Mouse (Mus musculus): ENCODE data around the gene Rasa4. TPM values are rescaled to one million over a fixed set of nuclear protein-coding genes. Genes with fewer than 3 reads are reported as not detected.

Rasa4 gene
- polyA plus RNA-seq, 1 experiment from 2014 or later: 13.6 TPM

- Histone ChIP-seq H3K27ac (no peak overlapping the region), H3K9me3 (ENCODE audit: control insufficient read depth, low read length) (no peaks in the 10 kb centered on the region), H3K4me2 (replicated peaks) (no peak overlapping the region), H3K27me3 (ENCODE audit: control insufficient read depth, insufficient read depth, low read length) (no peaks in the 10 kb centered on the region; the same call in 1 of the 2 replicates), H3K4me3 (replicated peaks; ENCODE audit: low read length) (no peak overlapping the region), H3K36me3 (replicated peaks; ENCODE audit: control insufficient read depth, insufficient read depth) (no peaks in the 10 kb centered on the region), H3K9ac (no peak overlapping the region), H3K4me1 (replicated peaks; ENCODE audit: control insufficient read depth, insufficient read depth, low read length) (no peaks in the 10 kb centered on the region)
- DNase-seq (ENCODE audit: low spot score): no peak
- ATAC-seq (ENCODE audit: low FRiP score): no peak
- WGBS: 94% methylated on average over 5 of the region's 5 CpGs
These were observed 5.6 kb upstream of the Rasa4 start for GRCm38 (mm10) chr5:136078136-136078535.

- no peaks in the 10 kb centered on the region for H3K36me3 ChIP-seq (replicated peaks; ENCODE audit: control insufficient read depth, insufficient read depth)
These were observed 1.4 kb upstream of the Rasa4 start for GRCm38 (mm10) chr5:136082345-136082744.

GRCm38 (mm10) chr5:136084144-136084881 is 597 bp downstream of the Rasa4 start:
- Histone ChIP-seq H3K9ac (peak overlapping the region; percentile 62), H3K4me2 (replicated peaks) (peak overlapping the region; percentile 82), H3K4me1 (replicated peaks; ENCODE audit: control insufficient read depth, insufficient read depth, low read length) (peaks cover 18% of the 10 kb centered on the region), H3K27me3 (ENCODE audit: control insufficient read depth, insufficient read depth, low read length) (no peaks in the 10 kb centered on the region), H3K4me3 (replicated peaks; ENCODE audit: low read length) (peak overlapping the region; percentile 48), H3K9me3 (ENCODE audit: control insufficient read depth, low read length) (no peaks in the 10 kb centered on the region), H3K36me3 (replicated peaks; ENCODE audit: control insufficient read depth, insufficient read depth) (no peaks in the 10 kb centered on the region), H3K27ac (0 out of 2 replicates have a peak overlapping the region, but pooled peaks have one; percentile 17)
- 3% methylated on average over 23 of the region's 23 CpGs for WGBS
- DNase-seq (ENCODE audit: low spot score) (peak; percentile 30), ATAC-seq (ENCODE audit: low FRiP score) (peak; percentile 28)

More at GRCm38 (mm10) chr5:136082345-136082744, 1.4 kb upstream of the Rasa4 start:
- WGBS: 71% methylated on average over 4 of the region's 4 CpGs
- ATAC-seq (ENCODE audit: low FRiP score) (no peak), DNase-seq (ENCODE audit: low spot score) (no peak)
- H3K27ac ChIP-seq: no peak overlapping the region
- peaks cover 18% of the 10 kb centered on the region for H3K4me1 ChIP-seq (replicated peaks; ENCODE audit: control insufficient read depth, insufficient read depth, low read length)
- H3K9ac ChIP-seq: no peak overlapping the region
- H3K4me2 ChIP-seq (replicated peaks): no peak overlapping the region
- no peaks in the 10 kb centered on the region for H3K9me3 ChIP-seq (ENCODE audit: control insufficient read depth, low read length)
- H3K27me3 ChIP-seq (ENCODE audit: control insufficient read depth, insufficient read depth, low read length): no peaks in the 10 kb centered on the region
- no peak overlapping the region for H3K4me3 ChIP-seq (replicated peaks; ENCODE audit: low read length)

- peak; percentile 56 for DNase-seq (ENCODE audit: low spot score)
- WGBS: 6% methylated on average over 21 of the region's 21 CpGs
- no peaks in the 10 kb centered on the region for H3K9me3 ChIP-seq (ENCODE audit: control insufficient read depth, low read length)
These were observed 1.4 kb downstream of the Rasa4 start for GRCm38 (mm10) chr5:136084891-136085651.

GRCm38 (mm10) chr5:136086290-136086689 is 2.6 kb downstream of the Rasa4 start:
- H3K4me1 ChIP-seq (replicated peaks; ENCODE audit: control insufficient read depth, insufficient read depth, low read length): peaks cover 18% of the 10 kb centered on the region
- H3K4me3 ChIP-seq (replicated peaks; ENCODE audit: low read length): no peak overlapping the region
- H3K9ac ChIP-seq: no peak overlapping the region
- DNase-seq (ENCODE audit: low spot score) (no peak), ATAC-seq (ENCODE audit: low FRiP score) (no peak)
- 92% methylated on average over 8 of the region's 8 CpGs for whole genome bisulfite sequencing
- no peaks in the 10 kb centered on the region for H3K27me3 ChIP-seq (ENCODE audit: control insufficient read depth, insufficient read depth, low read length)
- peak overlapping the region; percentile 82; the same call in 1 of the 2 replicates for H3K4me2 ChIP-seq (replicated peaks)
- H3K9me3 ChIP-seq (ENCODE audit: control insufficient read depth, low read length): no peaks in the 10 kb centered on the region
- H3K36me3 ChIP-seq (replicated peaks; ENCODE audit: control insufficient read depth, insufficient read depth): no peaks in the 10 kb centered on the region
- H3K27ac ChIP-seq: no peak overlapping the region

More at GRCm38 (mm10) chr5:136084891-136085651, 1.4 kb downstream of the Rasa4 start:
- H3K9ac ChIP-seq: peak overlapping the region; percentile 53
- no peaks in the 10 kb centered on the region for H3K27me3 ChIP-seq (ENCODE audit: control insufficient read depth, insufficient read depth, low read length)
- H3K27ac ChIP-seq: peak overlapping the region; percentile 53
- ATAC-seq (ENCODE audit: low FRiP score): peak; percentile 28; the same call in 1 of the 2 replicates
- no peaks in the 10 kb centered on the region for H3K36me3 ChIP-seq (replicated peaks; ENCODE audit: control insufficient read depth, insufficient read depth)
- H3K4me1 ChIP-seq (replicated peaks; ENCODE audit: control insufficient read depth, insufficient read depth, low read length): peaks cover 18% of the 10 kb centered on the region
- H3K4me2 ChIP-seq (replicated peaks): peak overlapping the region; percentile 82
- peak overlapping the region; percentile 48 for H3K4me3 ChIP-seq (replicated peaks; ENCODE audit: low read length)

GRCm38 (mm10) chr5:136088821-136089575 is 5.3 kb downstream of the Rasa4 start:
- Histone ChIP-seq H3K9ac (no peak overlapping the region), H3K4me1 (replicated peaks; ENCODE audit: control insufficient read depth, insufficient read depth, low read length) (peaks cover 18% of the 10 kb centered on the region), H3K27me3 (ENCODE audit: control insufficient read depth, insufficient read depth, low read length) (no peaks in the 10 kb centered on the region), H3K27ac (no peak overlapping the region), H3K4me2 (replicated peaks) (no peak overlapping the region), H3K4me3 (replicated peaks; ENCODE audit: low read length) (no peak overlapping the region), H3K9me3 (ENCODE audit: control insufficient read depth, low read length) (no peaks in the 10 kb centered on the region), H3K36me3 (replicated peaks; ENCODE audit: control insufficient read depth, insufficient read depth) (no peaks in the 10 kb centered on the region)
- WGBS: 19% methylated on average over 14 of the region's 14 CpGs
- ATAC-seq (ENCODE audit: low FRiP score): no peak
- DNase-seq (ENCODE audit: low spot score): no peak

DNA sequence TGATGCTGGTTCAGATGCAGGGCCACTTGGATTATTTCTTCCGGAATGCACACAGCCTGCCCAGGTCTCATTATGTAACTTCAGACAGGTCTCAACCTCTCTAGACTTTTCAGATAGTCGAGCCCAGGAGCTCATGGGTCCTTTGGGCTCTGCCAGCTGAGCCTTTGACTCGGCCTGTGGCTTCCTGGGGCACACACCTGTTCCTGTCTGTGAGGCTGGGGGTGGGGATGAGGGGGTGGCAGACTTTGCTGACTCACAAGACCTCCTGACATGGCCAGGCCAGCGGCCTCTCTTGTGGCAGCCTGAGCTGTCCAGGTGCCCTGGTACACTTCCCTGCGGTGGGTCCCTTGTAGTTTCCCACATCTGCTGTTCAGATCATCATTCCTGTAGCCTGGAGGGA is 8.2 kb downstream of the Rasa4 start:
- Histone ChIP-seq H3K27ac (no peak overlapping the region), H3K4me1 (replicated peaks; ENCODE audit: control insufficient read depth, insufficient read depth, low read length) (no peaks in the 10 kb centered on the region), H3K27me3 (ENCODE audit: control insufficient read depth, insufficient read depth, low read length) (no peaks in the 10 kb centered on the region), H3K36me3 (replicated peaks; ENCODE audit: control insufficient read depth, insufficient read depth) (no peaks in the 10 kb centered on the region), H3K9me3 (ENCODE audit: control insufficient read depth, low read length) (no peaks in the 10 kb centered on the region), H3K9ac (no peak overlapping the region), H3K4me2 (replicated peaks) (no peak overlapping the region), H3K4me3 (replicated peaks; ENCODE audit: low read length) (no peak overlapping the region)
- WGBS: 68% methylated on average over 5 of the region's 5 CpGs
- DNase-seq (ENCODE audit: low spot score) (no peak), ATAC-seq (ENCODE audit: low FRiP score) (no peak)

GRCm38 (mm10) chr5:136094249-136095010 is 10.7 kb downstream of the Rasa4 start:
- Histone ChIP-seq H3K9ac (no peak overlapping the region), H3K4me2 (replicated peaks) (no peak overlapping the region), H3K4me3 (replicated peaks; ENCODE audit: low read length) (no peak overlapping the region), H3K27ac (no peak overlapping the region), H3K36me3 (replicated peaks; ENCODE audit: control insufficient read depth, insufficient read depth) (no peaks in the 10 kb centered on the region), H3K9me3 (ENCODE audit: control insufficient read depth, low read length) (no peaks in the 10 kb centered on the region), H3K4me1 (replicated peaks; ENCODE audit: control insufficient read depth, insufficient read depth, low read length) (no peaks in the 10 kb centered on the region), H3K27me3 (ENCODE audit: control insufficient read depth, insufficient read depth, low read length) (no peaks in the 10 kb centered on the region)
- no peak for ATAC-seq (ENCODE audit: low FRiP score)
- no peak for DNase-seq (ENCODE audit: low spot score)
- 48% methylated on average over 8 of the region's 8 CpGs for WGBS

Data from hindbrain, embryonic 14.5 days (tissue).